In genomic region chr12:81219339-81219738, GRCm38 (mm10) we compare ENCODE assay signal across 26 mouse cellular contexts.
A peak's percentile ranks its signal among the peaks of the same experiment; 100 is the strongest.
DNase-seq lines count a peak whose midpoint lies in the region; ATAC-seq and TF ChIP-seq lines count a peak whose summit lies in the region.
"Had no signal": no experiment of that assay in that cellular context is flagged by ENCODE, and none has a peak within 500 bp of the region (broad histone marks: within the 10 kb centered on the region; RNA-seq: fewer than 3 reads in every experiment).

No protein-coding gene starts in this region.

- intact Hi-C loops in heart, adult 2 months (cut with DNase I) = no loop called here

- 64% methylated on average over 4 of the region's 4 CpGs for WGBS in heart, embryonic 10.5 days
- 52% methylated on average over 4 of the region's 4 CpGs for WGBS in heart, adult 2 months

- no peak for TF ChIP-seq CTCF in heart, adult 2 months (IDR thresholded peaks at IDR 0.05)

- TF ChIP-seq POLR2A in heart, adult 2 months (IDR thresholded peaks at IDR 0.05; ENCODE audit: insufficient read depth, low read depth, low read length) = no peak

- no peak overlapping the region for H3K4me3 ChIP-seq in heart, embryonic 10.5 days
- H3K4me3 ChIP-seq in heart, adult 2 months = no peak overlapping the region
- H3K4me3 ChIP-seq: embryonic facial prominence, embryonic 13.5 days; embryonic facial prominence, embryonic 15.5 days; erythroblast, embryonic 14.5 days; forebrain, embryonic 10.5 days; forebrain, embryonic 12.5 days had no signal

- H3K36me3 ChIP-seq in heart, embryonic 10.5 days = no peaks in the 10 kb centered on the region
- H3K36me3 ChIP-seq in heart, adult 2 months (ENCODE audit: control insufficient read depth, insufficient read depth, low read length) = no peaks in the 10 kb centered on the region
- H3K36me3 ChIP-seq: embryonic facial prominence, embryonic 13.5 days; embryonic facial prominence, embryonic 15.5 days; forebrain, embryonic 10.5 days; forebrain, embryonic 12.5 days; G1E had no signal

- H3K27ac ChIP-seq in heart, embryonic 10.5 days = no peak overlapping the region
- H3K27ac ChIP-seq in heart, adult 2 months = no peak overlapping the region
- H3K27ac ChIP-seq: embryonic facial prominence, embryonic 13.5 days; embryonic facial prominence, embryonic 15.5 days; forebrain, embryonic 10.5 days; forebrain, embryonic 12.5 days had no signal

- H3K9ac ChIP-seq in heart, adult 2 months (ENCODE audit: low read depth, low read length) = no peak overlapping the region
- H3K9ac ChIP-seq: embryonic facial prominence, embryonic 13.5 days; embryonic facial prominence, embryonic 15.5 days; forebrain, embryonic 12.5 days had no signal

- no peaks in the 10 kb centered on the region for H3K79me2 ChIP-seq in heart, adult 2 months (replicated peaks; ENCODE audit: control insufficient read depth, insufficient read depth, low read length)

- no peak for DNase-seq in frontal cortex, postnatal 25 days (ENCODE audit: low spot score in 2 of 2)
- DNase-seq in heart, embryonic 10.5 days (ENCODE audit: low spot score) = peak; percentile 36
- DNase-seq in heart, adult 2 months = no peak
- DNase-seq in retina, postnatal 1 day = peak; percentile 32
- DNase-seq in embryo, embryonic 9.5 days (ENCODE audit: extremely low spot score) = no peak
- DNase-seq: adrenal gland, adult 2 months; adrenal gland, postnatal 10 days; adrenal gland, postnatal 25 days; B cell, adult 2 months; cerebellum, adult 11-12 months; cerebellum, adult 2 months; cerebellum, adult 9-10 months; cerebellum, postnatal 10 days; cerebellum, postnatal 25 days had no signal

- ATAC-seq in frontal cortex, adult (ENCODE audit: low TSS enrichment) = peak; percentile 60; the same call in 1 of the 2 replicates
- ATAC-seq: activated CD4-positive, CD25-positive, alpha-beta regulatory T cell, adult 4 months; CD4-positive, CD25-positive, alpha-beta regulatory T cell, adult 4 months; forebrain, embryonic 14.5 days; forebrain, embryonic 16.5 days; Patski had no signal

- H3K4me1 ChIP-seq in heart, embryonic 10.5 days = no peaks in the 10 kb centered on the region
- no peaks in the 10 kb centered on the region for H3K4me1 ChIP-seq in heart, adult 2 months (ENCODE audit: control insufficient read depth, insufficient read depth, low read length)
- H3K4me1 ChIP-seq: embryonic facial prominence, embryonic 13.5 days; embryonic facial prominence, embryonic 15.5 days; forebrain, embryonic 12.5 days had no signal

- no peaks in the 10 kb centered on the region for H3K27me3 ChIP-seq in heart, embryonic 10.5 days (ENCODE audit: insufficient read depth, poor library complexity, severe bottlenecking)
- no peaks in the 10 kb centered on the region for H3K27me3 ChIP-seq in heart, adult 2 months (ENCODE audit: control insufficient read depth, insufficient read depth, low read length)
- H3K27me3 ChIP-seq: embryonic facial prominence, embryonic 13.5 days; embryonic facial prominence, embryonic 15.5 days; forebrain, embryonic 12.5 days had no signal

- no peak for TF ChIP-seq EP300 in heart, adult 2 months (IDR thresholded peaks at IDR 0.05; ENCODE audit: insufficient read depth, low read depth, low read length)

- H3K9me3 ChIP-seq in heart, embryonic 10.5 days = no peaks in the 10 kb centered on the region
- H3K9me3 ChIP-seq: embryonic facial prominence, embryonic 13.5 days; embryonic facial prominence, embryonic 15.5 days; forebrain, embryonic 10.5 days; forebrain, embryonic 12.5 days; G1E had no signal

Comparison
In these comparisons a context has a peak if more than half of its experiments do, and no peak if none do; other contexts are left out.
1. DNase-seq: peak in heart, embryonic 10.5 days (single experiment) and retina, postnatal 1 day (single experiment); none in frontal cortex, postnatal 25 days (0 of 2), heart, adult 2 months (0 of 2) and embryo, embryonic 9.5 days (single experiment).